Mouse (Mus musculus): ENCODE results near the gene Tbc1d2. TPM values are rescaled to one million over a fixed set of nuclear protein-coding genes. Genes with fewer than 3 reads are reported as not detected.

The Tbc1d2 gene
- total RNA-seq (2021): 1 to 10 TPM; 1.4 to 1.6 TPM
- long read RNA-seq, experiment 1, full-length matches to known transcripts: 2 of 3 reads
- long read RNA-seq, experiment 1, partial matches to known transcripts: 1 of 3 reads
- long read RNA-seq, experiment 1, other reads (novel, unspliced or antisense): 0 of 3 reads
- long read RNA-seq, experiment 2, full-length matches to known transcripts: 4 of 6 reads
- long read RNA-seq, experiment 2, partial matches to known transcripts: 0 of 6 reads
- long read RNA-seq, experiment 2, other reads (novel, unspliced or antisense): 2 of 6 reads

DNA sequence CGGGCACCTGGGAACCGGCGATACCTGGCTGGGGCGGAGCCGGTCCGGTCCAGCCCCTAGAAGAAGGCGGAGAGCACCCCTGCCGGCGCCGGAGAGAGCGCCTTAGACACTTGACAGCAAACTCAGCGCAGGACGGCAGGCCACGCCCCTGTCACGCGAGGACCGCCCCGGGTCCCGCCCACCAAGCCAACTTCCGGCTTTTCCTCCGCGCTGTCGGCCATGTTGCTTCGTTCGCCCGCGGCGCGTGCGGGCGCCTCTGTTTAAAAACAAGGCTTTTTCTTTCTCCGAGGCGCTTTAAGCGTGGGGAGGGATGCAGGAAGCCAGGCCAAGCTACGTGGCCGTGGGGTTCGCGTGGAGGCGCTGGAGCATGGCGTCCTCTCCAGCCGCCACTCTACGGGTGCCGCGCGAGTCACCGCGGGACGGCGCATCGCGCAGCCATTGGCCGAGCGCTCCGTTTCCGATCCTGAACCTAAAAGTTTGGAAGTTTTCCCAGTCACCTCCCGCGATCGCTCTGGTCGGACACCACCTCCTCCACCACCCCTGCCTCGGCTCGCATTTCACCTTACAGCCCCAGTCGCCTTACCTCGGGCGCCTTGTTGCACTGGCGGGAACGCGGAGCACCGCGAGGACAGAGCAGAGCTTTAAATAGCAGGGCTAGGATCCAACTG lies at the start of gene Tbc1d2:
TSS of gene Tbc1d2 (minus strand) at position 124 of the 668 bp plus-strand sequence.
- intact Hi-C loops (cut with DNase I): loop anchor here (5.0 kb wide), 1 partner anchor 143 kb away; no protein-coding TSS in a partner anchor
- DNase-seq: peak; percentile 94 to 95

DNA sequence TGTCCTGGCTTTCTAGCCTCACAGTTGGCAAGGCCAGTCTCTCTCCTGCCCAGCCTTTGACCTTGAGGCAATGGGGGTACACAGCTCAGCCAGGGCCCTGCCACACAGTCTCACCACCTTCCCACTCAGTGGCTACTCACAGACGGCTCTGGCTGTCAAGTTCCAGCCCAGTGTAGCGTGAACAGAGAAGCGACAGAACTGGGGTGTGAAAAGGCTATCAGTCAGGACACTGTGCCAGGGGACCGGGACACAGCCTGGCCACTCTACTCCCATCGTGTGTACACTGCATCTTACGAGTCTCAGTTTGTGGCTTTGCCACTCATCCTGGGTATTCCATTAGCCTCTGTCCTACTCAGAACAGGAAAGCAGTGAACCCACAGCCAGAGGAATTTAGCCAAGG lies 46.5 kb upstream of the Tbc1d2 start:
- intact Hi-C loops (cut with DNase I): no loop called here

GRCm38 (mm10) chr4:46690565-46690964 lies 40.6 kb upstream of the Tbc1d2 start:
- intact Hi-C loops (cut with DNase I): no loop called here
- DNase-seq: no peak

More for the DNA sequence above, 46.5 kb upstream of the Tbc1d2 start:
- no peak for DNase-seq

DNA sequence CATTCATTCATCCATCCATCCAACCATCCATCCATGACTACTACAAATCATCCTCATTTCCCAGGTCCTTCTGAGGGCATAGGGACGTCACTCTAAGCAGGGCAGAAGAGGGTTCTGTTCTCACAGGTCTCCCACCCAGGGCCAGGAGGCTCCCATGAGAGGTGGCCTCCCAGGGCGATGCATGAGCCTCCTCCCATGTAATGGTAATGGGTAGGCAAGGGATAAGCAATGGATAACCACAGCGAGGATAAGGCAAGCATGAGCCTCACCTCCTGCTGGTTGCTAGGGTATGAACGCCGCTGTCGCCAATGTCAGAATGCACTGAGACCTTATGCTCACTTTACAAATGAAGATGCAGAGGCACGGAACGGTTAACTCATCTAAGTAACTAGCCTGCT lies 40.0 kb upstream of the Tbc1d2 start:
- no peak for DNase-seq
- intact Hi-C loops (cut with DNase I): no loop called here

DNA sequence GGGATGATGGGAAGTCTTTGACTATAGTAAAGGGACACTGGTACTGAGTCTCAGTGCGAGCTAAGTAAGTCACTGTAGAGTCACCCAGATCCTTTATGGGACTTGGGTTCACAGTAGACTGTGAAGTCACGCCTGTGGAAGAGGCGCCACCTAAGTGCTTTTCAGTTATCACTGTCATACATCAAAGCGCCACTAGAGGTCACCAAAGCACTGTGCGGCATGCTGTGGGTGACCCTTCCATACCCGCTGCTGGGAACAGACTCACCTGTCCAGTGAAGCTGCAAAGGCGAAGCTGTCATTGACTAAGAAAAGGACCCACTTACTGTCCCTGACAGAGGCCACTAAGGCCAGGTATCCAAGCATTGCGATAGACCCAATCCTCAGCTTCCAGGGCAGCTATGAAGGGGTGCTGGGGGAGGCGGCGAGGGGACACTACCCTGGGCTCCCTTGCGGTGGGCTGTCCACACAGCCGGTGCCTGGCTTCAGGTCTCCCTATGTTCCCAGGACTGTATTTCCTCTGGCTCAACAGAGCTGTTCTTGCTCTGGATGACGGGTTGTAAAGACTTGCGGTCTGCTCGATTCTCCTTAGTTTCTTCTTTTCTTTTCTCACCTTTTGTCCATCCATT lies 39.5 kb upstream of the Tbc1d2 start:
- intact Hi-C loops (cut with DNase I): loop anchor here (1.0 to 10.0 kb wide), 3 partner anchors 333 to 565 kb away; no protein-coding TSS in a partner anchor
- peak; percentile 72 to 87 for DNase-seq

DNA sequence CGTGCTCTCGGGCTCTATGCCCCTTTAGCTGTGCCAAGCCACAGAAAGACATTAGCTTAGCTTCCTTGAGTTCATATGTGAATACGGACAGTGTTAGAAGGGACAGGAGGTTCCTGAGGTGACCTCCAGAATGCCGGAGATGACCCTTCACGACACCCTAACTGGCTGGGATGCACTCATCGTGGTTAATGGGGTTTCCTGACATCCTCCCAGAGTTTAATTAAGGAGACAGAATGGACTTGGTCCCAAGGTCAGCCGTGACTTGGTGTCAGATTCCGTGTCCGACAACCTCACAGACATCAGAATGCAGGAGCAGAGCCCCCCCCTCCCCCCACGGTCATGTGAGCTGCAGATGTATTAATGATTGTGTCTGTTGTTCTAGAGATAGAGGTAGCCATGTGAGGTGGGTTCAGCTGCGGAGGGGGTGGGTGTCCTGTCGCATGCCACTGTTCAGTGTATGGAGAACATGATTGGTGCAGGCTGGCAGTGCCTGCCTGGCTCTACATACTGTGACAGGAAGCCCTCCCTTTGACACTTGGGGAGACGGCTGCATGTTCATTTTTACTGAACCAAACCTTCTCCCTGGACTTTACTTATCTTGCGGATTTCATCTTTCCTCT lies 38.3 kb upstream of the Tbc1d2 start:
- intact Hi-C loops (cut with DNase I): loop anchor here (5.0 to 10.0 kb wide), 2 partner anchors 334 to 566 kb away; no protein-coding TSS in a partner anchor
- DNase-seq: no peak

- DNase-seq: peak; percentile 17 to 48
- intact Hi-C loops (cut with DNase I): loop anchor here (10.0 kb wide), 1 partner anchor 571 kb away; no protein-coding TSS in a partner anchor
These were observed 34.2 kb upstream of the Tbc1d2 start for GRCm38 (mm10) chr4:46684160-46684559.

DNA sequence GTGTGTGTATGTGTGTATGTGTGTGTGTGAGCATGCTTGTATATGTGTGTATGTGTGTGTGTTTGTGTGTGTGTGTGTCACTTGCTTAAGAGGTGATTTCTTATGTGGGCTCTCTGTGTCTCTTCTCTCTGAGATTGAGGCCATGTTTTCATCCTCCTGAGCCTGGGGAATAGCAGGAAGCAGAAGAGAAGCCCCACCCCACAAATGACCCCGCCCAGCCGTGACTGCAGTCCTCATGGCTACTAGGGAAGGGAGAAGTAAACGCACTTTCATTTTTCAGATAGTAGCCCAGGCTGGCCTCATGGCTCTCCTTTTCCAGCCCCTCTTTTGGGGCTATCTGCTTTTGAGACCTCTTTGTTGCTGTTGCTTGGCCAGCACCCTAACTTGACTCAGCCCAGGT lies 26.6 kb upstream of the Tbc1d2 start:
- no peak for DNase-seq
- intact Hi-C loops (cut with DNase I): no loop called here

DNA sequence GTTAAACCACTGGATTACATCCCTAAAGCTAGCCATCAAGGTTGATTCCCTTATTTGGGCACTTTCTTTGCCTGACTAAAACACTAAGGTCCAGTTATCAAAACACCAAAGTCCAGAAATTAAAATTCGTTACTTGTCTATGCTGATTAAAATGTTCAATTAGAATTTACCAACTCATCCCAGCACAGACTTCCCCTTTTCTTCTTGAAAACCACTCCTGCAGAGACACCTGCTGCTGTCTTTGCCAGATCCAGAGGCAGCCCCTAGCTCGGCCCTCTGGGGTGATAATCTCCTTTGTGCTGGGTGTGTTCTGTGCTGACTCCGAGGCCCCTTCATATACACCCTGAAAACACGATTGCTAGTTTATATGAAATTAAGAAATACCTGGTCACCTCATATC lies 26.0 kb upstream of the Tbc1d2 start:
- intact Hi-C loops (cut with DNase I): no loop called here
- DNase-seq: no peak

GRCm38 (mm10) chr4:46675272-46675785 lies 25.3 kb upstream of the Tbc1d2 start:
- intact Hi-C loops (cut with DNase I): no loop called here
- no peak for DNase-seq

- intact Hi-C loops (cut with DNase I): no loop called here
- no peak for DNase-seq
These were observed 18.6 kb upstream of the Tbc1d2 start for GRCm38 (mm10) chr4:46668620-46669019.

DNA sequence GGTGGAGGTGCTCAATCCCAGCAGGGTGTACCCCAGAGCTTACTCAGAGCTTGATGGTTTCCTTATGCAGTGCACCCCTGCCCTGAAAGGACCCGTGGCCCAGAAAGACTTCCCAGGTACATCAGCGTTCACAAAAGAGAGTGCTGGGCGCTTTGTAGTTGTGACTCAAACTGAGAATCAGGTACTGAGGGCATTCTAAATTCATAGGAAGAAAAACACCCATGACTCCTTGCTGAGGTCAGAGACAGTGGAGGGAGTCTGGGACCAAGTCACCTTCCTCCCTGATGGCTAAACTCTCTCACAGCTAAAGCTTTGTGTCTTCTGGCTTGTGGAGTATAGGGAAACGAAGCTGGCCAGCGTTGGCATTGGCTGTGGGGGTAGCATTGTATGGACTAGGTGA lies 16.4 kb upstream of the Tbc1d2 start:
- DNase-seq: no peak
- intact Hi-C loops (cut with DNase I): no loop called here

GRCm38 (mm10) chr4:46665371-46665774 lies 15.4 kb upstream of the Tbc1d2 start:
- intact Hi-C loops (cut with DNase I): no loop called here
- peak in 1 of 2 experiments; percentile 25 for DNase-seq

DNA sequence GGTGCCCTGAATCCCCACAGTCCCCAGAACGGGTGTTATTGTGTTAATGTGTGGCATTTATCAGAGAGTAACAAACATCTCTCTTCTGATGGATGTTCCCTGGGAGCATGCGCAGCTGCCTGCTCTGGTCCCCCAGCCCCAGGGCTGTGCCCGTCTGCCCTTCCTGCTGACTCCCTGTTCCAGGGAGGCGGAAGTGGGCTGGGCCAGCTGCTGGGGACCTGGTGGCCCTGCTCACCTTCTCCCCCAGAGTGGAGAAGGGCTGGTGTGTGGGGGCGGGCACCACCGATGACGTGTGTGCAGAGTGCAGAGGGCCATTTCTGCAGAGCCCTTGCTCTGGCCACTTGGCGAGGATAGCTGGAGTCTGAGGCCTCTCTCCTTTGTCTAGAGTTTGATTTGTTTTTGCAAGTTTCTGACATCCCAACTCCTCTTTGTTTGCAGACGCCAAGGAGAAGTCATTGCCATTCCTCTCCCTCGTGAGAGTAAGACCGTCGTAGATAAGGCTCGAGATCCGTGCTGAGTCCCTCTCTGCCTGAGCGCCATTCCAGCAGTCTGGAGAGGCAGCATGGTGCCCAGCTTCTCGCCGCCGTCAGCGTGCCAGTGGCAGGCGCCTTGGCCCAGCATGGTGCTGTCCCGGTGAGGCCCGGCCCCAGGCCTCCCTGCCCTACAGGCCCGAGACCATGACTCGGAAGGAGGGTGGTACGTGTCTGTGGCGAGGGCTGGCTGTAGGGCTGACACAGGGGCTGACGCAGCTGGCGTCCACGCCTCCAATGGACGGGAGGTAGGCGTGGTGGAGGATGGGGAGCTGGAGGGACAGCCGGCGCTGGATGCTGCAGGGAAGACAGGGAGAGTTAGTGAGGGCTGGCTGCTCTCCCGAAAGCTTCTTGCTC lies 14.4 kb upstream of the Tbc1d2 start:
- intact Hi-C loops (cut with DNase I): no loop called here
- DNase-seq: peak; percentile 67 to 73

GRCm38 (mm10) chr4:46661433-46661832 lies 11.4 kb upstream of the Tbc1d2 start:
- intact Hi-C loops (cut with DNase I): no loop called here
- DNase-seq: no peak

- DNase-seq: no peak
- intact Hi-C loops (cut with DNase I): no loop called here
These were observed 8.9 kb upstream of the Tbc1d2 start for GRCm38 (mm10) chr4:46658946-46659345.

- DNase-seq: peak; percentile 73 to 83
- intact Hi-C loops (cut with DNase I): loop anchor here (1.0 kb wide), 1 partner anchor 46 kb away; no protein-coding TSS in a partner anchor
These were observed 7.1 kb upstream of the Tbc1d2 start for GRCm38 (mm10) chr4:46657116-46657515.

- DNase-seq: no peak
- intact Hi-C loops (cut with DNase I): no loop called here
These were observed 5.9 kb upstream of the Tbc1d2 start for GRCm38 (mm10) chr4:46655956-46656355.

GRCm38 (mm10) chr4:46655298-46655697 lies 5.3 kb upstream of the Tbc1d2 start:
- intact Hi-C loops (cut with DNase I): no loop called here
- no peak for DNase-seq

DNA sequence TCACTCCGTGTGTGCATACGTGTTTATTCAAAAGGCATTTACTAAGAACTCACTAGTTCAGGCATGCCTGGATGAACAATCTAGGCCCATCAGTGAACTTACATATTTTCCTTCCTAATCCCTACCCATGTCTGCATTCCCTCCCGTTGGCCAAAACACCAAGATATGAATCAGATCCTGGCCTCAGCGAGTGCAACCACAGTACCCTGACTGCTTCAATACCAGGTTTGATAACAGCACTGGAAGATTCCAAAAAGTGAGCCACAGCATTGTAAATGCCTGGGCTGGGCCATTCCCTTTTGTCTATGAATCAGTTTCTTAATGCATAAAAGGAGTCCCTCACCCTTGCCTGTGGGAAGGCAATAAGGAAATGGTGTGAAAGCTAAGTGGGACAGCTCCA lies 848 bp downstream of the Tbc1d2 start:
- intact Hi-C loops (cut with DNase I): no loop called here
- DNase-seq: no peak

Data from heart, postnatal 14 days (tissue).